Mouse (Mus musculus) urinary bladder, postnatal 4 days (tissue): ENCODE measurements around the gene Olr1.

Experiments used
- DNase-seq, 2 experiments: peaks; one replicate each; pipeline ENCODE4 v3.0.0; 2021 to 2022; ENCODE audit warnings: low spot score in 2 of 2

The Olr1 gene

DNA sequence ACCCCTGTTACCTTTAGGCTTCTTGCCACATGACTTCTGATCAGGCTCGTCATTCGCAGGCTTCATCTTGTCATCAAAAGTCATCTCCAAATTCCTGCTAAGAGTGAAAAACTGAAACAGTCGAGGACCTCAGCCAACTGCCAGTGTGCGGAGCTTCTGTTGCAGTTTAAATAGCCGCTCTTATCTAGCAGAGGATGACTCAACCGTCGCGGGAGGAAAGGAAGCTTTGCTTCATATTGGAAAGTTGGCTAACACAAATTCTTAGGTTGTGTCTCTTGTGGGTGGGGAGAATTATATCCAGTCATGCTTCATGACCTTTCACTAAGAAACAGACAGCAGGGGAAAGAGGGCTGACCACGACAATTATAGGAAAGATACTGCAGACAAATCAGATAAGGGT, at the start of gene Olr1:
Olr1 (minus strand) TSS at position 142 of the 400 bp plus-strand sequence.
- no peak for DNase-seq

DNA sequence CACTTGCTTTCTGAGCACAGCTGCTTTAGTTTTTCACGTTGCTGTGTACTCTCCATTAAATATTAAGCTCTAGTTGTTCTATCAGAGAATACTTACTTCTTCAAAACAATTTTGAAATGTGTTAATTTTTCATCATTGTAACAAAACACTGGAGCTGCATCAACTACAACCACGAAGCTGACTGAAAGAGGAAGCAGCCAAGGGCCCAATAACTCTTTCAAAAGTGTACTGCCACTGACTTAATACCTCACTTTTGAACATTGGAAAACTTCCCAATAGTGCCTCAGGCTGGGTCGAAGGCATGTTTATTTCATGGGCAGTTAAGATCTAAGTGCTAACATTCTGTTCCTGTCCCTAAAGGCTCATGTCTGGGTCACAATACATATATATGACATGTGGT, 41.0 kb upstream of the Olr1 start:
- no peak for DNase-seq

DNA sequence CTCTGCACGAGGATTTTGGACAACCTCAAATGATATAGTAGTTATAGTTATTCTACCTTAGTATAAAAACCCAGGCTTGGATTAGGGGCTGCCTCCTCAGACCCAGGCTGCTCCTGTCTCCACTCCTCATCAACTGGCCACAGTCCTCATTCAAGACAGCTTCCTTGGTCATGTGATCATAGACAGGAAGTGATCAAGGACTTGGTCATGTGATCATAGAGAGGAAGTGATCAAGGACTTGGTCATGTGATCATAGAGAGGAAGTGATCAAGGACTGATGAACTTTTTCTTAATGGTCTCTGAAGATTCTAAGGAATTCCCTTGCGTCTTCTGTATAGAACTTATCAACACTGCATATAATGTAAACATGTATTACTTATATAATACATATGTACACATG, 40.3 kb upstream of the Olr1 start:
- DNase-seq, result no peak

DNA sequence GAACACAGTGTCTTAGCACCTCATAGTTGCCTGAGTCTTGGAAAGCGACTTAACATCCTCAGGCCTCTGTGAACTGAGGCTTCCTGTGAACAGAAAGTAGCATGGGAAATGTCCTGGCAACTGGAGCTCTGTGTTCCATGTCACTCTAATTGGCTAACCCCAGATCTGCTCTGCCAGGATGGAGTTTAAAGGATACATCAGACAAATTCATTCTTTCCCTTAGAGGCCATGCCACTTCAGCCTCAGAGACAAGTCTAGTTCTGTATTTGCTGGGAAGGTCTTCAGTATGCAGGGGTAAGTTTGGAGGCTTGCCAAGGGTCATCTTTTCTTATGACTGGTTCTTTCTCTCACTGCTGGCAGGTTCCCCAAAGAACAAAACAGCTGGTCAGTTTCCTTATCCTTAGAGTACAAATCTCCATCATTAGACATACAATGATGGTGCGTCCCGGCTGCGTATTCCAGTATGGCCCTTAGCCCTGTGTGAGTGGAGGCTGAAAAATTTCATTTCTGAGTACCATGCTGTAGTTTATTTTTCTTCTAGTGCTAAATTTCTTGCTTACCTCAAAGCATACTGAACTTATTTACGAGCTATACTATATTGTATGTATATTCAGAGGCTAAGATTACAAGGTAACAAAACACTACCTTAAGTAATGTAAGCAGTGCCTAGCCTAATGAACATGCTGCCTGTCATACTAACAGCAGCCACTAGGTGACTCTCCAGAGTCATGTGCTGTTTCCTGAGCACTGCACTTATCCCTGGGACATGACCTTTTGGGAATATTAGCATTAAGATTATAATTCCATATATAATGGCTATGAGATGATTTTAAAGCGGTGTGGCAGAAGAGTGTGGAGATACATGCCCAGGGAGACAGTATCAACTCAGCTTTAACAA, 37.0 kb upstream of the Olr1 start:
- no peak for DNase-seq

DNA sequence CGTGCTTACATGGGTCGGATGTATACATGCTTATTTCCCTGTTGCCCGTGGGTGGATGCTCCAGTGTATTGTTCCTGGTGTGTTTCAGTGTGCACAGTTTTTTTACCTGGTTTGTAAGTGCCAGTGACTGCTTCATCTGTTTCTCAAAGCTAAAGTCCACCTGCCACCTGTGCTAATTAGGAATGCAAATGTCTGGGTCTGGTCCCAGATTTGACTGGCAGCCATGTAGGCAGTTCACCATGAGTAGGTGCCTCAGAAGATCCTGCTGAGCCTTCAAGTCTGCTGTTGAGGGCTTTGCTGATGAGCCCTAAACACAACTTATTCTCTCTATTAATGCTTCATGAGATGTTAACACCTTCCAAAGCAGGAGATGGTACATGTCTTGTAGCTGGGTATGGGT, 35.6 kb upstream of the Olr1 start:
- no peak for DNase-seq

DNA sequence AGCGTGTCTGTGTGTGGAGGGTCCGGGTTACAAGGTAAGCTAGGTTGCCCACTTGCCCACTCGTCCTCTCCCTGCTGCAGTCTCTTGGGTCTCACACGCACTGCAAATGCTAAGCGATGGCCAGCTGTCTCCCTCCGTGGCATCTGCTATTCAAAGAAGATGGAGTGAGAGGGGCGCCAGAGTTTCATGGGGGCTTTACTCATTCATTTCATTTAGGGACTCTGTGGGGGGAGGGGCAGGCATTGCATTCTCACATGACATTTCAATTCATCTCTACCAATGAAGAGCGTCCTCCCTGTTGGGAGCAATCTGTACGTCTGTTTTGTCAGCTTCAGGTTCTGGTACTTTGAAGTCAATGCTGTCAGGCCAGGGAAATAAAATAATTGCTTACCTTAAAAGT, 35.0 kb upstream of the Olr1 start:
- DNase-seq, result no peak

DNA sequence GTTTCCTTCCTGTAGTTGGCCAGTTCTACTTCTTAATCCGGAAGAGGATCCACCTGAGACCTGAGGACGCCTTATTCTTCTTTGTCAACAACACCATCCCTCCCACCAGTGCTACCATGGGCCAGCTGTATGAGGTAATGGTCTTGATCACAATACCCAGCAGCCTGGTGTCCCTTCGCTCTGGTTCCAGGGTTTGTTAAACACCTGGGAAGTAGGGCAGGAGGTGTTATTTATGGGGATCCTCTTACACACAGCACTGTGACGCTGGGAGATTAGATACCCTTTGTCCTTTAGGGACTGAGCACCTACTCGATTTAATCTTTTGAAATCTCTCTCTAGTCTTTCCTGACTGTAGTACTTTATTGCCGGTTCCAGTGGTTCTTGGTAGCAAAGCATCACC, 31.6 kb upstream of the Olr1 start:
- no peak for DNase-seq

DNA sequence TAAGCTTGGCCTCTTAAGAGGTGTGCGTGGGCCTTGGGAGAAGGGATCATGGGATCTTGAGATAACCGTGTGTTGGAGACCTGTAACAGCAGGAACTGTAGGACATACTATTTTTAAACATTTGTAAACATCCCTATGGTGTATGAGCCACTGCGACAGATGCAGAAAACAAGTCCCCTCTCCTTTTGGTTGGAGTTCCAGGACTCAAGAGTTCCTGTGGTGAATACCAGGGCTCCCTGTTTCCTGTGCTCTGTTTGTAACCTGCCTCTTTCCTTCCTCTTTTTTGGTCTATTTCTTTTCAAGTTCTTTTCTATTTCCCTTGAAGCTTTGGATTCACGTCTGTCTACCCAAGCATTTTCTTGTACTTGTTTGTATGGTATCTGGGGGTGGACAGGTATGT, 28.8 kb upstream of the Olr1 start:
- DNase-seq, result no peak

DNA sequence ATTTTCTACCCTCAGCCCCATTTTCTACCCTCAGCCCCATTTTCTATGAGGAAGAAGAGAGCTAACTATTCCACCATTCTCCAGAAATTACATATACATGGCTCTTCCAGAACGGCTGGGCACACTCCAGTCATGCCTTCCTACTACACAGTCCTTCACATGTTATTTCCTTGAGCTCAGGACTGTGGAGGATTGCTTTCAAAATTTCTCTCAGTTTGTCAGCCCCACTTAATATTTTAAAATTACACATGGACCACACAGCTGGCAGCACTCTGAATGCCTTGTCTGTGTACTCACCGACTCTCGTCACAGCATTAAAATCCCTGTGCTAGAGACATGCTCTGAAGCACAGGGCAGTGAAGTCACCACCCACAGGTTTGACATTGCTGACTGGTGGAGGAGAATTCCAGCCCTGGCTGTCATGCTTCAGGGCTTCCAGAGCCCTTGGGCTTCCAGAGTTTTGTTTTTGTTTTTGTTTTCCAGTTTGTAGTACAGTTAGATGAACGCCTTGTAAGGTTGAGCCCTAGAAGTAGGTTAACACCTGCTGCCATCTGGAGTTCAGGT, 27.7 kb upstream of the Olr1 start:
- DNase-seq, result no peak

DNA sequence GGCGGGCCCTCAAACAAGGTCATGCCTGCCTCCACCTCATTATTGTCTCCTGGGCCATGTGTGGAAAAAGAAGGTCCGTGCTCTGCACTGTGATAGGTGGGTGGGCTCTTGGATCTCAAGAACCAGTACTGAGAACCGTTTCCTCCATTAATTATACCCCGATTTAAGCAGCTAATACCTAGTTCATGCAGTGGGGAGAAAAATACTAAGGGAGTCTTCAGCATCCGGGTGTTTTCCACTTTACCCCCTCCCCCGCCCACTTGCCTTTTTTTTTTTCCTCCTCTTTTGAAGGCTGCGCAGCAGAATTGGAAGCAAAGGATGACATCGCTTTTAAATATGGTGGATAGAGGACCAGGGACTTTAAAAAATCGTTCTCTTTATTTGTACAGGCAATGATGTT, 27.1 kb upstream of the Olr1 start:
- no peak for DNase-seq

DNA sequence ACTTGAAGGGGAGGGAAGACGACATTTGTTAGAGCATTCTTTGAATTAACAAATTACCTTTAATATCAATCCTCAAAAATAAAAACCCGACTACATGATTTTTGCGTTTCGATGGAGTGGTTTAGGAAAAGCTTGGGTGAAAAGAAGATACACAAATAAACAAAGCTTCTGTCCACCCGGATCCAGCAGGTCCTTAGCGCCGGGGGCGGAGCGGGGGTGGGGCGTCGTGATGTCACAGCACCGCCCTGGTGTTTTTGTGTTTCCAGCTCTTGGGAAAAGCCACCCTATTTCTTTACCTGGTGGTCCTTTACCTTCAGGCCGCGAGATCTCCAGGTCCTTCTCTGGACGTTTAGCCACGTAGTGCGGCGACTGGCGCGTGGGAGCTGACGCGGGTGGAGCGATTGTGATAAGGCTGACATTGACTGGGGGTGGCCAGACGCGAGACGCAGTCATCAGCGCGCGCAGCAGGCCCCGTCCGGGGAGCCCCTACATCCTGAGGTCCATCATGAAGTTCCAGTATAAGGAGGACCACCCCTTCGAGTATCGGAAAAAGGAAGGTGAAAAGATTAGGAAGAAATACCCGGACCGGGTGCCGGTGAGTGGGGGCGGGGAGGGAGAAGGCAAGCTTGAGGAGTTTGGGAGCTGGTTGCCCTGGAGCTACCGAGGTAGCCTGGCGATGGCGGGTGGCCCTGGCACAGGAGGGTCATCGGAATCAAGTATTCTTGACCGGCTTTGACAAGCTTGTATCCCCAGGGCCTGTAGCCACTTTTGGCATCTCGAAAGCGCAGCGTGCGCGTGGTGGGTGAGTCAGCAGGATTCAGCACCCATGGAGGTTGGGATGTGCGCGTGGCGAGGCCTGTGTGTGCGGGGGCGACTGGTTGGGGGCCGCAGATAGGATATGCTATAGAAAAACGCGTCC, 26.2 kb upstream of the Olr1 start, which contains the start of gene Gabarapl1:
Gabarapl1 (plus strand) TSS at position 219 of the 919 bp plus-strand sequence.
- peak; percentile 67 to 84 for DNase-seq

DNA sequence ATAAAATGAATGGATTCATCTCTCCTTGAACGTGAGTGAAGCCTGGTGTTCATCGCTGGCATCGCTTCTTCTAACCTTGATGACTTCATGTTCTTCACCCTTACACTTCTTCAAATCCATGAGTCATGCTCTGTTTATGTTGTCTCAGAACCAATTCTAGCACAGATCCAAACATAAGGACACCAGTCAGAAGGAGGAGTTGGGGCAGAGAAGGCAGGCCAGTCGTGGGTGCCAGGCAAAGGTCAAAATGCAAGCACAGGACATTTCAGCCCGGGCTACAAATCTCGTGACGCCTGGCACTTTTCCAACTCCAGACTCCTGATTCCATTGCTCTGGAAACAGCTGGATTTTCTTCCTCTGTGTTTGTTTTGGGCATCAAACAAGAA, 25.6 kb upstream of the Olr1 start:
- peak; percentile 46 to 70 for DNase-seq

DNA sequence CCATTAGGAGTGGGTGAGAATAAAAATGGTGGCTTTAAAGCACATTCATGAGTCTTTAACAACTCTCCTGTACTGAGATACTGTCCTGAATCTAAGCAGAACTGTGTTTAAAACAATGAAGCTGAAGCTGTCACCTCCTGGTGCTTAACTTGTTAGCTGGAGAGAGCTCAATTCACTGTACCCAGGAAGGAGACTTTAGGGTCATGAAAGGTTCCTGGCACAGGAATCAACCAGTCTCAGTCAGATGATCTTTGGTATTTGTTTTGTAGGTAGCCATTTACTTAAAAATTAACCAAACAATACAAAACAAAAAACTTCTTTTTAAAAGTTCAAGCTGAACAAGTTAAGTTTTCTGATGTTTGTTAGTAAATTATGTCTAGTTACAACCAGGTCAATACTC, 23.3 kb upstream of the Olr1 start:
- DNase-seq, result no peak

DNA sequence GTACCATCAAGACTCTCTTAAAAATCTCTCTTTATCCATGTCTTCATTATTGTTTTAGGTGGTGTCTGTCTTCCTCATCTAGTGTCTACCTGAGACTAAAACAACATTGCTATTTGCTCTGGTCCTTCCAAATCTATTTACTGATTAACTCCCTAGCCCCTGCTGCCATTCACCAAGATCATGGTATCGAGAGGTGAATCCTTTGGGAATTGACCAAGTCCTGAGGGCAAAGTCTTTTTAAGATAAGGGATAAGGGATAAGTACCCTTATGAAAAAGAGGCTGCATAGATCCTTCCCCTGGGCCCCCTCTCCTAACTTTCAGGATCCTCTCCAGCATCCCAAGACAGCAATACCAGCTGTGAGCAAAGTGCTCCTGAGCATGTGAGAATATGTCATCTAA, 22.6 kb upstream of the Olr1 start:
- DNase-seq, result no peak

DNA sequence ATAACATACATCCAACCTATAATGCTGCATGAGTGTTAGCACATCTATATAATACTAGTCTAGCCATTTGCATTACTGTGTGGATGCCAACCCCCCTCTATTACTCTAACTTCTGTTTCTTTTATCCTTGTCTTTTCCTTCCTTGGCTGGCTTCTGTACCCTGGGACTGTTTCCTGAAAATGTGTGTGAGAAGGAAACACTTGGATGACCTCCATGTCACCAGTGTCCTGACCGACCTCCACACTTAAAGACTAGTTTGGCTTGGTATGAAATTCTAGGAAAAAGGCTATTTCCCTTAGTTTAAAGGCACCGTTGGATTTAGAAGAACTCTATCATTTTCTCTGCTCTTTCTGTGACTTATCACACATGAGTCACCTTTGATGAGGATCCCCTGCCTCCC, 20.5 kb upstream of the Olr1 start:
- no peak for DNase-seq

DNA sequence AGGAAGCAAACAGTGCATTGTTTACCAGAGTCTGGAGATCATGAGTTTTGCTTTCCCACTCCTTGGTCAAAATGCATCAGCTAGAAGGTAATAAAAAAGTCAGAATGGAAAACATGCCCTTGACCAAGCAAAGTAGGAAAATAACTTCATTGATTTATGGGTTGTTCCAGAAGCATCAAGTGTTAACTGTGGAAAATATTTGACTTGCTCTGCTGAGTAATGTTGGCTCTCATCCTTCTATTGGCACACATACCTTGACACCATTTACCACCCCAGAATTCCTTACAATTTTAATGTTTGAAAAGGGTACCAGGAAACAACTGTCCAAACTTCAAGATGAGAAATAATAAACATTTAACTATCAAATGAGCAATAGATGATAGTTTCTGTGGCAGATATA, 19.1 kb upstream of the Olr1 start:
- no peak for DNase-seq

DNA sequence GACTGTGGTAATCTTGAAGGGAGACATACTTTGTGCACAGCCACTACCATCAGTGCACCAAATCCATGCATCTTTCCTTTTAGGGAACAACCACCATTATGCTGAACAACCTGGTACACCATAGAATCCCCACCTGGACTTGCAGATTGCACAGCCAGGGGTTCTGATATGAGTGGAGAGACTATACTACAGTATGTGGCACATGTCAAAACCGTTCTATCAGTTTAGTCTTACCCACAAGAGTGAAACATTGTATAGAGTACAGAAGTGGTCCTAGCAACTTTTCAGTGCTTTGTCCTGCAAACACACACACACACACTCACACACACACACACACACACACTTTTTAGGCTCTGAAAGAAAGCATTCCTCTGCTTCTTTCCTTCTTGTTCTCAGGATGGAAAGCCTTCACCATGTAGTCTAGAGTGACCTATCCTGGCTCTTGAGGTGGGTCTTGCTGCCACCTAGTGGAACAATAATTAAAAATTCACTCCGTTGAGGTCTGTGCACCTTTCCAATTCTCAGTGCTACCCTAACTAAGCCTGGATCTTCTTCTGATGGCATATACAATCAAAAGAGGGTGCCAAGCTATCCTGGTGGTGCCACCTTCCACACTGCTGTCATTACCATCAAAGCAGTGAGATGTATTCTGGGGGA, 10.9 kb upstream of the Olr1 start:
- no peak for DNase-seq

DNA sequence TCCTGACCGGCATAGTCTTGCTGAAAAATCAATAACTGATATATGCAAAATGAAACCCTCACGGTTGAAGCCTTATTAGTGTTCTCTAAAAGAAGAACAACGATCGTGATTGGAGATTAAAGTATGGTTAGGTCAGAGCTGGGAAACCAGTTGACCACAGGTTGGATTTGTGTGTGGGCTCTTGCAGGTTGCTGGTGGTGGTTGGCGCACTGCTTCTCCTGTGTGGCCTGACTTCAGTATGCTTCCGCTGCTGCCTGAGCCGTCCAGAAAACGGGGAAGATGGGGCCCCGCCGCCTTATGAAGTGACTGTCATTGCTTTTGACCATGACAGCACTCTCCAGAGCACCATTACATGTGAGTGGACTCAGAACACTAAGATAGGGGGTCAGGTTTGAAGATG, 9.4 kb upstream of the Olr1 start:
- DNase-seq, result no peak

DNA sequence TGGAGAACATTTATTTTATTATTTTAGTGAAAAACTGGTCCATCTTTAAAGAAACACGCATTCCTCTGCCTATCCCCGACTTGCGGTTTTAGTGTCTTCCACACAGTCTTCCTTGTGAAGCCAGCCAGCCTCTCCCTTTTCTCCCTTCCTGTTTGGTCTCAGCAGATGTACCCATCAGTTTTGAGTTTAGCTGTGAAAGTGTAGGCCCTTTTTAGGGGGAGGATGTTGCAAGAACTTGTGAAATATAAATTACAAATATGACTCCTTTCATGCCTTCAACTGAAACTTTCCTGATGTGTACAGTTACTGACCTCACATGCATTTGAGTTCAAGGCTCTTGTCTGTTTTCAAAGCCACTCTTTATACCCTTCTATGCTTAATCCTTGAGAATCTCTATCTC, 8.1 kb upstream of the Olr1 start:
- no peak for DNase-seq

DNA sequence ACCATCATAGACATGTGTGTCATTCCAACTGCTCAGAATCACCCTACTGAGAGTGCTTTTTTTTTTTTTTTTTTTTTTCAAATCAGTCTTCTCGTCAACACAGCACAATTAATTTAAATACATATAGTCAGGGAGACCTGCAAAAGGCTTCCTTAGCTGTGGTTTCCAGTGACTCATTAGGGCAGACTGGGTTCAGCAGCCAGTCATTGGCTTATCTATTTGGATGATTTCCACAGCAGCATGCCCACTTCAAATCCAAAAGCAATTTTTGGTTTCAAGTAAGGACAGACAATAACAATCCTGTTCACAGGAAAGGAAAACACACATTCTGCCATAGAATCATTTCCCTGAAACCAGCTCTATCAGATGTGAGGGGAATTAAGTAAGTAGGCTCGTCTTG, 7.4 kb upstream of the Olr1 start:
- no peak for DNase-seq

DNA sequence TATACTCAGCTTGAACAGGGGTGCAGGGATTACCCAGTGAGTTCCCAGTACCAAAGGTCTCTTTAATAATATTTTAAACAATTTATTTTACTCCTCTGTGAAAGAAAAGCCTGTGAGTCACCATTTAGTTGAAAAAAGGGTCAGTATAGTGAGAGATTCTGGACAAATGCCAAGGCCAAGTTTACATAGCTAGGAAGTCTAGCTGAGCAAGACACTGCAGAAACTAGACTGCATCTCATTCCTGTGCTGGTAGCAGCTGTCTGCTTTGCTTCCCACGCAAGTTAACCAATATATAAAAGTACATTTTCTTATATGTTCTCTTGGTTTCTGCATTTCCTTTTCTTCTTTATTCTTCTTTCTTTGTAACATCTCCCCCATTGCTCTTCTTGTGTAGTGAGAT, 6.4 kb upstream of the Olr1 start:
- no peak for DNase-seq

DNA sequence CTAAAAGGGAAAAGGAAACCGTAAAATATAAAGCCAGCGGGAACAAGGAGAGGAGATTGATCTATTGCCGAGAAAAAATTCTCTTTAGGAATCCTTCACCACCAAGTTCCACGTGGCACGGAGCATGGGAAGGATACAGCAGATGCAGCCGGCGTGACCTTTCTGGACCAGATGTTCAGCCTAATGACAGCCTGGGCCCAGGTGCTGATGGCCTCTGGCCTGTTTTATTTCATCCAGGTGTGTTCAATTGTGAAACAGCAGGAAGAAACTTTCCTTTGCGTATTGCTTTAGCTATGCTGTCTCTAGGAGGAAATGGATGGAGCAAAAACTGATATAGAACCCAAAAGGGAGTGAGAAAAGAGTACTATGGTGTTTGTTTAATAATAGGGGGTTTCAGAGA, 5.9 kb upstream of the Olr1 start:
- no peak for DNase-seq
